Mouse (Mus musculus) heart, postnatal 14 days (tissue): ENCODE results near the gene Utp20. TPM values are rescaled to one million over a fixed set of nuclear protein-coding genes. Genes with fewer than 3 reads are reported as not detected.
"Not testable (repeated sequence)": the region's sequence is repeated elsewhere in the genome, so short reads cannot be mapped to it uniquely, and the experiment has no call there.

Experiments used
- DNase-seq, 2 experiments: peaks; one replicate each; pipeline ENCODE4 v3.0.0; 2021 to 2022
- intact Hi-C: fragments of 180-260 bp; cut with DNase I; formaldehyde crosslinking; loops from one replicate; pipeline ENCODE4 v1.15.1; 2025
- long read RNA-seq, 2 experiments: library from polyadenylated mRNA; stranded (forward); transcript quantifications; one replicate each; pipeline ENCODE4 v2.0.0; 2021
- total RNA-seq, 2 experiments: library from RNA; stranded (reverse); gene quantifications; 2 replicates each; pipeline ENCODE4 v1.2.3; 2021

The Utp20 gene
- total RNA-seq, result 10 to 100 TPM in 1 of 2 experiments, 1 to 10 TPM in 1; 8.3 to 11.8 TPM
- long read RNA-seq, experiment 1, partial matches to known transcripts, result 1 of 1 reads
- long read RNA-seq, experiment 1, other reads (novel, unspliced or antisense), result 0 of 1 reads
- long read RNA-seq, experiment 2, partial matches to known transcripts, result 3 of 3 reads
- long read RNA-seq, experiment 2, other reads (novel, unspliced or antisense), result 0 of 3 reads

DNA sequence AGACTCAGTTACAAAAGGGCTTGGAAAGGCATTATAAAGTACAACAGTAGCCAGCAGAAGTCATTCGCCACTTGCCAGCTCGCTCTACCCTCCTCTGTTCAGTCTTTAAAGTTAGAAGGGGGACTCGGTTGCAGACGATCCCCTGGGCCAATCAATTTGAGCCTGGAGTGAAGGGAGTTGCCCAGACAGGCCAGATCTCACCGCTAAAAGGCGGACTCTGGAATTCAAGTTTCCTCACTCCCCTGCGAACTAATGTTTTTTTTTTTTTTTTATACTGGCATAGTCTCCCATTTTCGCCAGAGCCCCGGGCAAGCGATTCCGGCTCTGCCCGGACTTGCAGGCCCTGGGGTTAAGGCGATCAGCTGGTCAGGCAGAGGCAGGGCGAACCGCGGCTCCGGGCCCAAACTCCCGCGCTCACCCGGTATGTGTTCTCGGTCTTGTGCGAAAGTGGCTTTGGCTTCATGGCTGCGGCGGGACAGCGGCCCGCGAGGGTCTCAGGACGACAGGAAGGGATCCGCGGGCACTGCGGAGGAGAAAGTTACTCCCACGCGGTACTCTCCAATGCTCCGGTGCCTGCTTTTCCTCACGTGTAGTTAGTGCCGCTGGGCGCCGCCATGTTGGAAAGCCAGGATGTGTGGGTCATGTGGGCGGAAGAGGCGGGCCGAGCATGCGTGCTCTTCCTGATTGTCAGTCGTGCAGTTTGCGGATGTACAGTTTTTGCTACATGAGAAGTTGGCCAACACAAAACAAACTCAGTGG, at the start of gene Utp20:
Utp20 (minus strand) TSS at position 617 of the 759 bp plus-strand sequence.
- peak; percentile 78 to 85 for DNase-seq
- intact Hi-C loops, result no loop called here

DNA sequence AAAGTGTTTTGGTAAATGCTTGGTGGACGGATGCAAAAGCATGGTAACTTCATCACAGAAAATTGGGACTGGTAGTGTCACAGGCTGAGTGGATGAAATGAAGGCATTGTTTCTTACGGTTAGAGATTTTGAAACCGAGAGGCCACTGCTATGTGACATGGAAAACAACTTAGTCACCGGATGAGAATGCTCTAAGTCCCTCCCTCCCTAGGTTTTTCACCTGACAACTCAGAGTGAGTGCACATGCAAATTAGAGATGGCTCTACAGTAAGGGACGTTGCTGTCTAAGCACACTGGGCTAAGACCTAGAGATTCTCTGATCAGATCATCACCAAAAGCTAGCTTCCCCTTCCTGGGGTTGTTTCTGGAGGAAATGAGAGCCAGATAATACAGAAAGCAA, 48.3 kb upstream of the Utp20 start:
- DNase-seq, result no peak
- intact Hi-C loops, result no loop called here

DNA sequence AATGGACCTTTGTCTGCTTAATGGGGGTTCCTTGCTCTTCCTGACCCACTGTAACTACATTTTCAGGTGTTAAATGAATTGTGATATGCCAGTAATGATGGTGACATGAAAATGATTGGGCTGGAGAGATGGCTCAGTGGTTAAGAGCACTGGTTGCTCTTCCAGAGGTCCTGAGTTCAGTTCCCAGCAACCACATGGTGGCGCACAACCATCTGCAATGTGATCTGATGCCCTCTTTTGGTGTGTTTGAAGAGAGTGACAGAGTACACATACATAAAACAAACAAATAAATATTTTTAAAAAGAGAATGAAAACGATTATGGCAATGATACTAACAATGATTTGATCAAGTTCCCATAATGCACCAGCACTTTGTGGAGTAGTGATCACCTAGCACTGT, 39.4 kb upstream of the Utp20 start:
- intact Hi-C loops, result no loop called here
- no peak for DNase-seq

DNA sequence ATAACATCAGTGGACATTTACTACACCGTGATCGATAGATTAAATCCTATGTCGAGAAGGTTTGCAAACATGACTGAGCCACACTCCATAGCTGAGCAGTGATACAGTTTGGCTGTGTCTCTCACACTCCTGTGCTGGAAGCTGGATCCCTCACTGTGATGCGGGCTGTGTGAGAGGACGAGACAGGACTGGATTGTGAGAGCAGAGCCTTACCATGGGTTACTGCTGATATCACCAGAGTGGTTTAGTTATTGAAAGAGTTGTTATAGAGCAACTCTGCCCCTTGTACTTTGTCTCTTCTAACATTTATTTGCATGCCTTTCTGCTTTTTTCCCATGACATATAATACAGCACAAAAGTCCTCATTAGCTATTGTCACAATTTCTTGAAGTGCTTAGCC, 35.7 kb upstream of the Utp20 start:
- no peak for DNase-seq
- intact Hi-C loops, result no loop called here

DNA sequence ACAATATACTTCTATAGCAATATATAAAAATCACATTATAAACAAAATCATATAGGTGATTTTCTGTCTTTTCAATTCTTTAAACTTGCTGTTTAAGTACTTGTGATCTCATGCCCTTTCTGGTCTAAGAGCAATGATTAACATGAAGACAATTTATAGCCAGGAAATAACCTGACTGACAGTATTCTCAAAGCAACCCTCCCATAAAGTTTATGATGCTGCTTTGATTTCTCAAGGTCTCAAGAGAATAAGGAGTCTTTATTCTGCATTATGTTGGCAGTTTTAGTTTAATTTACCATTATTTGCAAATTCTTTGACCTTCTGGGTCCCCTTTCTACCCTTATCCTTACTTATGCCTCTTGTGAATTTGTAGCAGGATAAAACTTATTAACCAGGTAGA, 34.8 kb upstream of the Utp20 start:
- intact Hi-C loops, result no loop called here
- no peak for DNase-seq

DNA sequence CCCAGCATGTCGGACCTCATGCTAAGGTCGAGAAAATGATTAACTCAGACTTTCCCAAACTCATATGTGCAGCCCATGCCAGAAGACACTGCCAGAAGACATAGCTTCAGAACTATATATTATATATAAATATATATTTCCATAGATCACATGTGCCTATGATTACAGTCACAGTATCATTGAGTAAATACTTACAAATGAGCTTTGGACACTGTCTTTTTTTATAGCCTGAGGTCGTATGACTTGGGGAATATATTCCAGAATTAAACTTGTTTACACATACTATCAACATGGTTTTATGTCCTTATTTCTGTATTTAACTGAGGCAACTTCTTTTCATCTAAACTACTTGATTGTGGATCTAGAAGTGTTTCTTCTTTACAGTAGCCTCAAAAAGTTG, 34.3 kb upstream of the Utp20 start:
- intact Hi-C loops, result no loop called here
- no peak for DNase-seq

GRCm38 (mm10) chr10:88853326-88853725, 26.7 kb upstream of the Utp20 start:
- intact Hi-C loops, result no loop called here
- no peak for DNase-seq

- no peak for DNase-seq
- intact Hi-C loops, result no loop called here
Observed at GRCm38 (mm10) chr10:88849976-88850375, 23.4 kb upstream of the Utp20 start.

DNA sequence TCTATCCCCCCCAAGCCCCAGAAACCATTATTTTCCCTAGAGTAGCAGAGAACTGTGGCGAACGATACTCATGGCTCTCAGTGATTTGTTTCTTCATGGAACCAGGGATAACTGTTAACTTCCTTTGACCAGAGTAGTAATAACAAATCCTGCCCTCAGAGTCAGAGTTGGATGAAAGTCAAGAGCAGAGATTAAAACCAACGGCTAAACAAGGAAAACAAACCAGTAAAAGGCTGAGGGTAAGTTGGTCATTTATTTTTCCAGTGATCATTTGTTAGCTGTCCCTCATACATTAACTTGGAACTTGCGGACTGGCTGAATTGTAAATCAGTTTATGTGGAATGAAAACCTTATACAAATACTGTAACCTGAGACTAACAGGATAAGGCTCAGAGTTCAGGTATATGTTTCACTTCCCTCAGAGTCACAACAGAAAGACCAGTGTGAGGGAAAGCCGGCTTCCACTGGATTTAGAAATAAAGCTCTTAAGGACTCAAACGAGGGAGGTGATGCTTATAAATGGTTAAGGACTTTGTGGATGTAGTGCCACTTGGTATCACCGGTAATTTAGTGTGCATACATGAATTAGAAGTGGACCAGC, 22.4 kb upstream of the Utp20 start:
- intact Hi-C loops, result no loop called here

GRCm38 (mm10) chr10:88834227-88834626, 7.6 kb upstream of the Utp20 start:
- intact Hi-C loops, result no loop called here
- DNase-seq, result no peak

More for the DNA sequence above, 22.4 kb upstream of the Utp20 start:
- DNase-seq, result no peak

- intact Hi-C loops, result no loop called here
- no peak for DNase-seq
Observed at GRCm38 (mm10) chr10:88828361-88828760, 1.8 kb upstream of the Utp20 start.

GRCm38 (mm10) chr10:88827596-88827995, 992 bp upstream of the Utp20 start:
- no peak for DNase-seq
- intact Hi-C loops, result no loop called here

DNA sequence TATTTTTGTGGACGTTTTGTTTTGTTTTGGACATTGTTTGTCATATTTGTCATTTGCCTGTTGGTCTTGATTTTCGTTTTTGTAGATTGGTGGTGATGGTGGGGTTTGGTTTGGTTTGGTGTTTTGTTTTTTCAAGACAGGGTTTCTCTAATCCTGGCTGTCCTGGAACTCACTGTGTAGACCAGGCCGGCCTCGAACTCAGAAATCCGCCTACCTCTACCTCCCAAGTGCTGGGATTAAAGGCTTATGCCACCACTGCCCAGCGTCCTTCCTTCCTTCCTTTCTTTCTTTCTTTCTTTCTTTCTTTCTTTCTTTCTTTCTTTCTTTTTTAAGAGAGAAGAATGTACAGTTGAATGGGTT, 323 bp upstream of the Utp20 start:
- not testable (repeated sequence) for DNase-seq

DNA sequence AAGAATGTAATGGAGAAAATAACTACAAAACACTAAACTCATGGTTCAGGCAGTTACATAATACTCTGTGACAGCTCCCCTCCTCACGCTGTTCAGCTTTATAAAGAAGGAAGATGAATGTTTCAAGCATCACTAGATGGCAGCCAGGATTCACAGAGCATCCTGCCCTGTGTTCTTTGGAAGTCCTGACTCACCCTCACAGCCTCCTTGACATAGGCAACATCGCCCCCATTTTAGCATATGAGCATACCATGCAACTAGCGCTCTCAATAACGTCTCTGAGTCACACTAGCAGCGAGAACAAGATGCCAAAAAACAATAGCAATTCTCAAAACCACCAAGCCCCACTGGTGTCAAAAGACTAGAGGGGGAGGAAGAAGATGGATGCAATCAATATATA, 9.3 kb downstream of the Utp20 start:
- intact Hi-C loops, result no loop called here
- no peak for DNase-seq

More for the DNA sequence above, 323 bp upstream of the Utp20 start:
- intact Hi-C loops, result not testable (repeated sequence)

DNA sequence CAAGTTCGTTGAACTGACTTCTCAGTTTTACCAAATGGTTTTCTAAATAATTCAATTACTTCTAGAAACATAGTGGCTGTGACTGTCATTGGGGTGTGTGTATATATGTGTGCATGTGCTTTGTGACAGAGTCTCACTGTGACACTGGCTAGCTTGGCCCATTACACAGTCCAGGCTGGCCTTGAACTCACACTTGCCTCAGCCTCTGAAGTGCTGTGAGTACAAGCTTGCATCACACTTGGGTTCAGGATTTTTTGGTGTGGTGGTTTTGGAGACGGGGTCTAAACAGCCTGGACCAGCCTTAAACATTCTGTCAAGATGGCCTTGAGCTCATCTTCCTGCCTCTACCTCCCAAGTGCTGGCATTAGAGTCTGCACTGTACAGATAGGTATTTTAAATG, 11.3 kb downstream of the Utp20 start:
- intact Hi-C loops, result no loop called here
- no peak for DNase-seq

DNA sequence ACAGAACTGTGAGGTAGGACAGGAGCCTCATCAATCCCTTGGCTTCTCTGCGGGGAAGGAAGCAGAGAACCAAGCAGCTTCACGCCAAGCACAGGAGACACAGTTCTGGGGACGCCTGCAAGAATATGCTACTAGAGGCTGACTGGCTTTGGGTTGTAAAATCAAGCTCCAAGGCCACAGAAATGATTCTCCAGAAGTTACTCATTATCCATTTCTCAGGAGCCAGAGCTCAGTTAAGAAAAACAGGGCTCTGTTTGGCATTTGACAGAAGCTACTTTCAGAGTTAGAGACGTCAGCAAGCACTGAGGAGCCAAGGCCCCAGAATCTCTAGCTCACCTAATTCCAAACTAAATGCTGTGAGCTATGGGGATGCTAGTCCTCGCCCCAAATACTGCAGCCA, 14.9 kb downstream of the Utp20 start:
- DNase-seq, result no peak
- intact Hi-C loops, result no loop called here

- DNase-seq, result no peak
- intact Hi-C loops, result no loop called here
Observed at GRCm38 (mm10) chr10:88802236-88802635, 24.4 kb downstream of the Utp20 start.

DNA sequence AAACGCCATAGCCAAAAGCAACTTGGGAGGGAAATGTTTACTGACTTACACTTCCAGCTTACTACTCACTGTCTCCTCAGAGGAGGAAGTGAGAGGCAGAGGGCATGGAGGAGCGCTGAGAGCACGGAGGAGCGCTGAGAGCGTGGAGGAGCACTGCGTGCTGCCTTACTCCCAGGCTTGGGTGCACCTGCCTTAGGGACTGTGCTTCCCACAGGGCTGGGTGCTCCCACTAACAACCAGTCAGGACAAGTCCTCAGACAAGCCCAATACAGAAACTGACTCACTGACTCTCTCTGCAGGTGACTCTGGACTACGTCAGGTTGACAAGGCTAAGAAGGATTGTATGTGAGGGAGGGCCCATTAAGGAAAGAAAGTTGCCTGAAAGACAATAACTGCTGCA, 27.2 kb downstream of the Utp20 start:
- intact Hi-C loops, result no loop called here
- DNase-seq, result no peak

- intact Hi-C loops, result no loop called here
Observed at GRCm38 (mm10) chr10:88797452-88797851, 29.2 kb downstream of the Utp20 start.

GRCm38 (mm10) chr10:88796939-88797338, 29.7 kb downstream of the Utp20 start:
- intact Hi-C loops, result no loop called here
- DNase-seq, result no peak

More at GRCm38 (mm10) chr10:88797452-88797851, 29.2 kb downstream of the Utp20 start:
- no peak for DNase-seq

DNA sequence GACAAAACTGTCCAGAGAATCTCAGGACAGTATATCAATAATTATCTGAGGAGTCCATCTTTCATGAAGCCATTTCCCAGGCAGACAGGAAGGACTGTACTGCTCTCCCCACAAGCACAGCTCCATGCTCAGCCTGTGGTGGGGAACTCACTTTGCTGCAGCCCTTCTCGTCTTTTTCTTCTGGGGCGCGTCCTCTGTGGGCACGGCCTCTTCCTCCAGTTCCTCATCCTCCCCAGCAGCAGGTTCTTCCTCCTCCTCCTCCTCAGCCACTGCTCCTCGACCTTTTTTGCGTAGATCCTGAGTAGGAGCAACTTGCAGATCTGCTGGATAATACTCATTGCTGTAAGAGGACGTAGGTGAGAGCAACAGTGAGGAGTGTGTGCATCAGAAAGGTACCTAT, 31.4 kb downstream of the Utp20 start:
- intact Hi-C loops, result no loop called here
- no peak for DNase-seq

GRCm38 (mm10) chr10:88794606-88795005, 32.0 kb downstream of the Utp20 start:
- intact Hi-C loops, result no loop called here
- DNase-seq, result no peak
